Mouse (Mus musculus) limb, embryonic 14.5 days (tissue): Measurements from ENCODE around the gene Emg1. TPM values are rescaled to one million over a fixed set of nuclear protein-coding genes. Genes with fewer than 3 reads are reported as not detected.

Experiments
- ATAC-seq: fragments of 200-750 bp; cut with Nextera tagmentation; 2 replicates; pipeline ENCODE4 v1.8.0; 2017; ENCODE audit warnings: low read depth, moderate number of reproducible peaks, moderate TSS enrichment; ENCODE audit not compliant: low FRiP score
- DNase-seq: peaks from one replicate; pipeline ENCODE4 v3.0.0-alpha.2; 2015; ENCODE audit warnings: low spot score
- H3K27ac ChIP-seq: fragments of 300-500 bp; sonication (generic); replicated peaks from 2 replicates; pipeline ENCODE4 v1.5.1; 2014; ENCODE audit warnings: low read depth, mild to moderate bottlenecking, low read length, moderate library complexity, mixed read lengths
- H3K27me3 ChIP-seq: fragments of 300-500 bp; sonication (generic); 2 replicates; pipeline ENCODE4 v1.6.1; 2014; ENCODE audit warnings: low read length, mixed read lengths; ENCODE audit not compliant: control insufficient read depth, insufficient read depth
- H3K36me3 ChIP-seq: fragments of 300-500 bp; sonication (generic); 2 replicates; pipeline ENCODE4 v1.6.1; 2014; ENCODE audit warnings: mild to moderate bottlenecking, low read length, moderate library complexity, mixed read lengths; ENCODE audit not compliant: control insufficient read depth, insufficient read depth
- H3K4me1 ChIP-seq: fragments of 300-500 bp; sonication (generic); 2 replicates; pipeline ENCODE4 v1.6.1; 2014; ENCODE audit warnings: antibody characterized with exemption, low read length, mixed read lengths; ENCODE audit not compliant: control insufficient read depth, insufficient read depth
- H3K4me2 ChIP-seq: fragments of 300-500 bp; sonication (generic); replicated peaks from 2 replicates; pipeline ENCODE4 v1.6.1; 2014; ENCODE audit warnings: low read depth, mild to moderate bottlenecking, low read length, moderate library complexity; ENCODE audit not compliant: severe bottlenecking
- H3K4me3 ChIP-seq: fragments of 300-500 bp; sonication (generic); replicated peaks from 2 replicates; pipeline ENCODE4 v1.5.1; 2014; ENCODE audit warnings: low read length
- H3K9ac ChIP-seq: fragments of 300-500 bp; sonication (generic); 2 replicates; pipeline ENCODE4 v1.6.1; 2014; ENCODE audit warnings: mild to moderate bottlenecking, low read depth, low read length, moderate library complexity; ENCODE audit not compliant: severe bottlenecking
- H3K9me3 ChIP-seq: fragments of 300-500 bp; sonication (generic); 2 replicates; pipeline ENCODE4 v1.6.1; 2016; ENCODE audit warnings: low read length; ENCODE audit not compliant: control insufficient read depth
- POLR2A ChIP-seq: fragments of 200-500 bp; IDR thresholded peaks from 2 replicates; pipeline ENCODE4 v1.8.0; 2012; ENCODE audit warnings: inconsistent platforms, mild to moderate bottlenecking, moderate library complexity, borderline replicate concordance; ENCODE audit not compliant: insufficient read depth, insufficient read length; ENCODE audit errors: extremely low read depth
- WGBS: fragments of 180-500 bp; shearing (Covaris S2); extraction: QIAGEN DNeasy Blood & Tissue Kit; methylation state at CpG from one replicate; pipeline ENCODE4 v1.1.7; 2014; 5-methylcytosine and 5-hydroxymethylcytosine counted together
- polyA plus RNA-seq, 2 experiments: library from polyadenylated mRNA; depleted of rRNA in 1 of 2; stranded (reverse) in 1 of 2; unstranded in 1 of 2; fragments of >200 nt; fragmentation: Nextera tagmentation in 1 of 2; extraction: Ambion mirVana in 1 of 2; gene quantifications; 2 replicates each; pipeline versions ENCODE4 v1.2.1 to v1.2.3; 2012 to 2014

The Emg1 gene
- polyA plus RNA-seq, 2 experiments: 148 to 185 TPM

GRCm38 (mm10) chr6:124750405-124750804 lies 38.4 kb upstream of the Emg1 start:
- TF ChIP-seq POLR2A: no peak
- no peak overlapping the region for H3K4me2 ChIP-seq
- no peaks in the 10 kb centered on the region for H3K9me3 ChIP-seq
- no peak overlapping the region for H3K9ac ChIP-seq
- ATAC-seq: no peak
- no peak for DNase-seq
- 87% methylated on average over 8 of the region's 8 CpGs for WGBS
- H3K27ac ChIP-seq: no peak overlapping the region
- H3K4me1 ChIP-seq: peaks cover 25% of the 10 kb centered on the region
- H3K27me3 ChIP-seq: no peaks in the 10 kb centered on the region
- peaks cover 51% of the 10 kb centered on the region for H3K36me3 ChIP-seq
- H3K4me3 ChIP-seq: no peak overlapping the region

DNA sequence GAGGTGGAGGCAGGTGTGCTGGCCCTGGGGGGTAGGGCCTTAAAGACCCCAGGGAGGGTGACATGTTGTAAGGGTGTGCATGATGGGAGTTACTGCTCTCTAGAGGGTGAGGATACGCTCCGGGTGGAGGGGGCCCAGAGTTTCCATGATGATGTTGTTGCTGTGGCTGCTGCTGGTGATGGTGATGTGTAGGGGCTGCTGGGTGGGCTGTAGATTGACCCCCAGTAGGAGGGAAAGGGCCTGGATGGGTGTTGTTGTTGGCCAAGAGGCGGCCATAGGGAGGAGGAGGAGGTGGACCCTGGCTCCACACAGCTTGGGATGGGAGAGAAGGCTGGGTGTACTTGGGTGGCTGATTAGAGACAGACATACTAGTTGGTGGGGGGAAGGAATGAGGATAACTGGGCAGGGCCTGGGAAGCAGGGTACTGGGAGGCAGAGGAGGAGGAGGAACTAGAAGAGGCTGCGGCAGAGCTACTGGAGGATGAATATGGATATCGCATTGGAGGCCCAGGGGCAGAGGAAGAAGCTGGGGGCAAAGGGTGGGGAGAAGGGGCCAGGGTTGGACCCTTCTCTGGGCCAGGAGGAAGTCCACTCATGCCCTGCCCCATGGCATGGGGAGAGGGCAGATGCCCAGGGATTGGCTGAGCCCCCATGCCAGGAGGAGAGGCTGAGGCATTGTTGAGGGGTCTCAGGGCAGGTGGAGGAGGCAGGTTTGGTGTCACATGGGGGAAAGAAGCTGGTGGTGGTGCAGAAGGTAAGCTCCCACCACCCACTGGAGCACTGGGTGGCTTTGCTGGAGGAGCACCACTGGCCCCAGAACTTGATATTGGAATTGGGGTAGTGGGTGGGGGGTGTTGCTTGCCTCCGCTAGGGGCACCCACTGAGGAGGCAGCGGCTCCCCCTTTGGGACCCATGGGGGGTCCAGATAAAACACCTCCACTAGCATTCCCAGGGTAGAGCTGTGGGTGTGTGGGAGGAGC lies 35.0 kb upstream of the Emg1 start:
- no peaks in the 10 kb centered on the region for H3K9me3 ChIP-seq
- H3K9ac ChIP-seq: no peak overlapping the region
- H3K4me1 ChIP-seq: peaks cover 14% of the 10 kb centered on the region
- DNase-seq: no peak
- no peak overlapping the region for H3K27ac ChIP-seq
- H3K27me3 ChIP-seq: no peaks in the 10 kb centered on the region
- peaks cover 70% of the 10 kb centered on the region for H3K36me3 ChIP-seq
- ATAC-seq: no peak
- H3K4me2 ChIP-seq: peak overlapping the region; percentile 98
- 83% methylated on average over 7 of the region's 7 CpGs for WGBS
- TF ChIP-seq POLR2A: no peak
- no peak overlapping the region for H3K4me3 ChIP-seq

GRCm38 (mm10) chr6:124746296-124746605 lies 34.3 kb upstream of the Emg1 start:
- peaks cover 70% of the 10 kb centered on the region for H3K36me3 ChIP-seq
- no peak for DNase-seq
- peak overlapping the region; percentile 98 for H3K4me2 ChIP-seq

DNA sequence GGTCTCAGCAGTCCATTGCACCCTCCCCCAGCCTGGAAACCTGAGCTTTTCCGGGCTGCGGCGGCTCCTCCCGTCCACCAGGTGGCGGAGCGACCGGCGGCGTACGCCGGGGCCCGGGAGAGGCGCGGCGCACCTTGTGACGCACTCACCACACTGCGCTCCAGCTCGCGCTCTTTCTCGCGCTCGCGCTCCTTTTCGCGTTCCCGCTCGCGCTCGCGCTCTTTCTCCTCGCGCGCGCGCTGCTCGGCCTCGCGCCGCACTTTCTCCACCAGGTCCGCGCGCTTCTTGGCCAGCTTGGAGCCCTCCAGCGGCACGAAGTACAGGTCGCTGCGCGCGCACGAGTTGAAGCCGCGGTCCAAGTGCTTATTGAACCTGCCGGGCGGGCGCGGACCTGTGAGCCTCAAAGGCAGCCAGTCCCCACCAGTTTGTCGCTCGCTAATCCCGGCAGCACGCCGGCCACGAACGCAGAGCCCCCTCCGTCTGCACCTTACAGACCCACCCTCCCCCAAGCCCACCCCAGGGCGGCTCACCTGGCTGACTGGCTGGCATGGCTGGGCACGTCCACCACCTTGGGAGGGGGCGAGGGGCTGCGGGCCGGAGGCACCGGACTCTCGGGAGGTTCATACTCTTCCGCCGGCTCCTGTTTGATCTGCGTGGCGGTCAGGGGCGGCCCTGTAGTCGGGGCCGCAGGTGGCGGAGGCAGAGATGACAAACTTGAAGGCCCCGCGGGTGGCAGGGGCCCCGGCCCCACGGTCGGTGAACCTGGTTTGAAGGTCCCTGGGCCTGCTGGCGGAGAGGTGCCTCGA lies 33.7 kb upstream of the Emg1 start:
- peak; percentile 78 for ATAC-seq
- peak overlapping the region; percentile 98 for H3K4me2 ChIP-seq
- TF ChIP-seq POLR2A: no peak
- peak overlapping the region; percentile 80 for H3K9ac ChIP-seq
- peak overlapping the region; percentile 49 for H3K4me3 ChIP-seq
- H3K27ac ChIP-seq: peak overlapping the region; percentile 70
- no peaks in the 10 kb centered on the region for H3K27me3 ChIP-seq
- DNase-seq: peak; percentile 95
- under 1% methylated on average over 51 of the region's 85 CpGs for WGBS
- H3K4me1 ChIP-seq: peaks cover 14% of the 10 kb centered on the region
- no peaks in the 10 kb centered on the region for H3K9me3 ChIP-seq
- H3K36me3 ChIP-seq: peaks cover 70% of the 10 kb centered on the region

More at GRCm38 (mm10) chr6:124746296-124746605, 34.3 kb upstream of the Emg1 start:
- H3K27me3 ChIP-seq: no peaks in the 10 kb centered on the region
- H3K9ac ChIP-seq: peak overlapping the region; percentile 80
- no peaks in the 10 kb centered on the region for H3K9me3 ChIP-seq
- WGBS: 22% methylated on average over 8 of the region's 8 CpGs
- H3K4me1 ChIP-seq: peaks cover 14% of the 10 kb centered on the region
- H3K27ac ChIP-seq: peak overlapping the region; percentile 70
- no peak for TF ChIP-seq POLR2A
- no peak for ATAC-seq
- H3K4me3 ChIP-seq: peak overlapping the region; percentile 49

- Histone ChIP-seq H3K4me1 (peaks cover 16% of the 10 kb centered on the region), H3K4me2 (peak overlapping the region; percentile 98), H3K36me3 (peaks cover 64% of the 10 kb centered on the region), H3K27me3 (no peaks in the 10 kb centered on the region), H3K4me3 (peak overlapping the region; percentile 49), H3K9ac (peak overlapping the region; percentile 34), H3K9me3 (no peaks in the 10 kb centered on the region), H3K27ac (0 out of 2 replicates have a peak overlapping the region, but pooled peaks have one; percentile 70)
- ATAC-seq: no peak
- WGBS: 66% methylated on average over 26 of the region's 26 CpGs
- DNase-seq: no peak
- TF ChIP-seq POLR2A: no peak
Observed at GRCm38 (mm10) chr6:124744755-124745321, 32.9 kb upstream of the Emg1 start.
